Mouse (Mus musculus): Measurements from ENCODE around the gene Ovol2. TPM values are rescaled to one million over a fixed set of nuclear protein-coding genes. Genes with fewer than 3 reads are reported as not detected.

The Ovol2 gene
- not detected in 2 replicates for polyA plus RNA-seq (2014; fragmentation: Nextera tagmentation; extraction: Ambion mirVana)

DNA sequence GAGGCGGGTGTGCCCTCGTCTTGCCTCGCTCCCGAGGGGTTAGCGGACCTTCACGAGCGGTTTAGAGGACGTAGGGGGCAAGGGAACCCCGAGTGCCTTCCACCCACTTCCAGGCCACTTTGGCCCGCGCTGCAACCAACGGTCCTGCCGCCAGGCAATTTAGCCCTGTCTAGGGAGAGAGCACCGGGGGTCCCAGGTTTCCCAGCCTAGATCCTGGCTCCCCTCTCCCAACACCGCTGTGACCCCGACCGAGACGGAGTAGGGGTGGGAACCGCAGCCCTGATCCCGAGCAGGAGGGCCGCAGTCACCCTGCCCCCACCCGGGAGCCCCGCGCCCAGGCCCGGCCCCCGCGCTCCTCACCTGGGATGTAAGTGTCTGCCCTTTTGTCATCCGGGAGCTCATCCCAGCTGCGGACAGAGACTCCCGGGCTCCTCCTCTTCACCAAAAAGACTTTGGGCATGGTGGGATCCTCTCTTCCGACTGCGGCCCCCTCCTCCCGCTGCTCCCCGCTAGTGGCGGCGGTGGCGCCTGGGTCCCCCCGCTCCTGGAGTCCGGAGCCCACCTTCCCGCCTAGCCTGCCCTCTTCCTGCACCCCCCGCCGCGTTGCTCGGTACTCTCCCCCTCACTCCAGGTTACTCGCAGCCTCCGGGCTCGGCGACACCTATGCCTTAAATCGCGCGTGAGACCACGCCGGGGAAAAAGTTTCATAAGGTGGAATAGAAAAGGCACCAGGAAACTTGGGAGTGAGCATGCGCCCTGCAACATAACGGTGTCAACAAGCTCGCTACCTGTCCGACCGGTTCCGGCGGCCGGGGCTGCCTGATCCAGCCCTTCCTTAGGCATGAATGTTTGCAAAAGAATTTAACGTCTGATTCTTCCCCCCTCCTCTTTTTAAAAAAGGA is at the start of gene Ovol2:
Gene Ovol2 (minus strand): TSS at position 746 of the 902 bp plus-strand sequence.
- DNase-seq (ENCODE audit: low spot score) (no peak), ATAC-seq (ENCODE audit: low FRiP score) (peak; percentile 21; the same call in 1 of the 2 replicates)
- peak within 1 kb of the TSS; percentile 48 for H3K9ac ChIP-seq
- 0 out of 2 replicates have a peak, but pooled peaks cover 3% of the 10 kb centered on the region for H3K9me3 ChIP-seq (ENCODE audit: control insufficient read depth, low read length)
- peak within 1 kb of the TSS; percentile 95 for H3K4me2 ChIP-seq (replicated peaks)
- WGBS = under 1% methylated on average over 60 of the region's 62 CpGs
- no peak within 1 kb of the TSS for H3K27ac ChIP-seq
- H3K36me3 ChIP-seq (replicated peaks; ENCODE audit: control insufficient read depth, insufficient read depth) = no peaks in the 10 kb centered on the region
- peaks cover 89% of the 10 kb centered on the region for H3K27me3 ChIP-seq (ENCODE audit: control insufficient read depth, insufficient read depth, low read length)
- H3K4me3 ChIP-seq (replicated peaks; ENCODE audit: low read length) = peak within 1 kb of the TSS; percentile 48
- peaks cover 26% of the 10 kb centered on the region for H3K4me1 ChIP-seq (replicated peaks; ENCODE audit: control insufficient read depth, insufficient read depth, low read length)

DNA sequence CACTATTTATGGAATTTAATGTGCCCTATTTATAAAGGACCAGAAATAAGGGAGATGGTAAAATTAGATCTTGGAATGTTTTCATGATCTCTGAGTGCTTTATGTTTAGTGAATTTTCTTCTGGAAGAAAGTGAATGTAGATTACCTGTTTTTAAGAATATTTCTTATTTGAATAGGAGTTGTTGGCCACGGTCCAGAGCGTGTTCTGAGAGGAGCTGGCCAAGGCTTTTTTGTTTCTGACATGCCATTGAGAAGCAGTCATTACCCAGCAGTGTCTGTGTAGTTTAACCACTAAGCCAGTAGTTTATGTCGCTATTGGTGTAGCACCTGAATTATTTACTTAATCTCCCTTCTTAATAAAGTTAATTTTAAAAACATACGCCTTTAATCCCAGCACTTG is 49.8 kb upstream of the Ovol2 start:
- Histone ChIP-seq H3K4me2 (replicated peaks) (no peak overlapping the region), H3K36me3 (replicated peaks; ENCODE audit: control insufficient read depth, insufficient read depth) (peaks cover 91% of the 10 kb centered on the region), H3K4me3 (replicated peaks; ENCODE audit: low read length) (no peak overlapping the region), H3K27ac (no peak overlapping the region), H3K27me3 (ENCODE audit: control insufficient read depth, insufficient read depth, low read length) (no peaks in the 10 kb centered on the region), H3K9ac (no peak overlapping the region), H3K4me1 (replicated peaks; ENCODE audit: control insufficient read depth, insufficient read depth, low read length) (no peaks in the 10 kb centered on the region), H3K9me3 (ENCODE audit: control insufficient read depth, low read length) (no peaks in the 10 kb centered on the region)
- DNase-seq (ENCODE audit: low spot score) (no peak), ATAC-seq (ENCODE audit: low FRiP score) (no peak)
- WGBS = 94% methylated on average over 4 of the region's 4 CpGs

DNA sequence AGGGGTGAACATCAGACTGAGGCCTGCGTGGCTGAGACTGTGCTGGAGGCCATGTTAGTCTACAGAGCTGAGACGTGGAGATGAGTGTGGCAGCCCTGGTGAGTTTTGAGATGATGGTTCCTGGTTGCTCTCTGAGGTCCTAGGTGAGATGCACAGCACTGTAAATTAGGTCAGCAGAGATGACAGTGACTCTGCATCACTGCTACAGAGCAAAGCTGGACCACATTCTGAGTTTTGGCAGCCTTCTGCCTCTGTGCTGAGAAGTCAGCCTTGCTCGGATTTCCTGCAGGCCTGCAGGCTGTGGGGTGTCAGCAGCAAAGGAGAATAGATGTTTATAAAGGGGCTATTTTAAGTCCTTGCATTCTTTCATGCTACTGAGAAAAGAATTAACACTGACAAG is 49.3 kb upstream of the Ovol2 start:
- H3K4me2 ChIP-seq (replicated peaks) = no peak overlapping the region
- no peak for DNase-seq (ENCODE audit: low spot score)
- H3K27me3 ChIP-seq (ENCODE audit: control insufficient read depth, insufficient read depth, low read length) = no peaks in the 10 kb centered on the region
- H3K9ac ChIP-seq = no peak overlapping the region
- ATAC-seq (ENCODE audit: low FRiP score) = no peak
- H3K4me1 ChIP-seq (replicated peaks; ENCODE audit: control insufficient read depth, insufficient read depth, low read length) = no peaks in the 10 kb centered on the region
- H3K36me3 ChIP-seq (replicated peaks; ENCODE audit: control insufficient read depth, insufficient read depth) = peaks cover 91% of the 10 kb centered on the region
- WGBS = 91% methylated on average over 3 of the region's 3 CpGs
- no peak overlapping the region for H3K4me3 ChIP-seq (replicated peaks; ENCODE audit: low read length)
- no peak overlapping the region for H3K27ac ChIP-seq
- no peaks in the 10 kb centered on the region for H3K9me3 ChIP-seq (ENCODE audit: control insufficient read depth, low read length)

DNA sequence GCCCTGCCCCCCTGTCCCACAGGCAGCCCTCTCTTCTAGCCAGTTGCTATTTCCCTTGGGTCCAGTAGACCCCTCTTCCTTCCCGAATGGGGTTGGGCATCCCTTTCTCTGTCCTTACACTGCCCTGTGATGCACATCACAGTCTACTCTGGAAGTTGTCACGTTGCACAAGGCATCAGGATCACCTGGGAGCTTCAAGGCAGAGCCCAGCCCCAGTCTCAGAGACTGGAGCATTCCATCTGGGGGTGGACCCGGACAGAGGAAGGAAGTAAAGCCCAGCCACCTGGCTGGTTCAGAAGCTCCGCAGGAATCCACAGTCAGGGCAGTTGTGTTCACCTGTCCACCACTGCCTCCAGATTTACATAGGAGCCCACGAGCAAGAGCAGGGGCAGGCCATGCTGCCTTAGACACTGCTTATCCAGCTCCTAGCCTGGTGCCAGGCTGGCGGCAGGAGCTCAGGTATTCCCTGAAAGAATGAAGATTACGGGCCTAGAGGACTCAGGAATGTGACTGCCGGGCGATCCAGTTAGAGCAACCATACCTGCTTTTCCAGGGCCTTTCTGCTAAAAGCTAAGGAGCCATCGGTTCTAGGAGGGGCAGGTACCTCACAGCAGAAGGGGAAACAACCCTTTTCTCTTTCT is 43.2 kb upstream of the Ovol2 start:
- Histone ChIP-seq H3K27me3 (ENCODE audit: control insufficient read depth, insufficient read depth, low read length) (no peaks in the 10 kb centered on the region), H3K4me1 (replicated peaks; ENCODE audit: control insufficient read depth, insufficient read depth, low read length) (peaks cover 5% of the 10 kb centered on the region), H3K9me3 (ENCODE audit: control insufficient read depth, low read length) (no peaks in the 10 kb centered on the region), H3K4me3 (replicated peaks; ENCODE audit: low read length) (no peak overlapping the region), H3K4me2 (replicated peaks) (no peak overlapping the region), H3K27ac (no peak overlapping the region), H3K9ac (no peak overlapping the region), H3K36me3 (replicated peaks; ENCODE audit: control insufficient read depth, insufficient read depth) (peaks cover 83% of the 10 kb centered on the region)
- DNase-seq (ENCODE audit: low spot score) = no peak
- ATAC-seq (ENCODE audit: low FRiP score) = no peak
- WGBS = 97% methylated on average over 10 of the region's 10 CpGs

DNA sequence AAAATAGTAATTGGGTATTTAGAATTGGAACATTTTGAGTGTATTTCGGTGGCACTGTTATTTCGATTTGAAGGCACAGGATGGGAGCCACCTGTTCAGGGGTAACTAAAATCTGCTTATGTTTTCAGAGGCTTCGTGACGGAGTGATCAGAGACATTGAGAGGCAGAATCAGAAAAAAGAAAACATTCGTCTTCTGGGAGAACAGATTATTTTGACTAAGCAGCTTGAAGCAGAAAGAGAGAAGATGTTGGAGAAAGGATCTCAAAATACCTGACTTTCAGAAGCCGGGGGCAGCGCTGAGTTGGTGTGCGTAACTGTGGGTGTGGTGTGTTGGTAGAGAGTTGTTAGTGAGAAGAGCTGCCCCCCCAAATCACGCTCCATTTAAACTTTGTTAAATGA is 41.1 kb upstream of the Ovol2 start:
- H3K4me3 ChIP-seq (replicated peaks; ENCODE audit: low read length) = no peak overlapping the region
- 96% methylated on average over 9 of the region's 9 CpGs for WGBS
- H3K36me3 ChIP-seq (replicated peaks; ENCODE audit: control insufficient read depth, insufficient read depth) = peaks cover 62% of the 10 kb centered on the region
- no peaks in the 10 kb centered on the region for H3K27me3 ChIP-seq (ENCODE audit: control insufficient read depth, insufficient read depth, low read length)
- ATAC-seq (ENCODE audit: low FRiP score) = no peak
- H3K9me3 ChIP-seq (ENCODE audit: control insufficient read depth, low read length) = no peaks in the 10 kb centered on the region
- H3K4me2 ChIP-seq (replicated peaks) = no peak overlapping the region
- H3K4me1 ChIP-seq (replicated peaks; ENCODE audit: control insufficient read depth, insufficient read depth, low read length) = peaks cover 15% of the 10 kb centered on the region
- no peak overlapping the region for H3K9ac ChIP-seq
- no peak for DNase-seq (ENCODE audit: low spot score)
- no peak overlapping the region for H3K27ac ChIP-seq

DNA sequence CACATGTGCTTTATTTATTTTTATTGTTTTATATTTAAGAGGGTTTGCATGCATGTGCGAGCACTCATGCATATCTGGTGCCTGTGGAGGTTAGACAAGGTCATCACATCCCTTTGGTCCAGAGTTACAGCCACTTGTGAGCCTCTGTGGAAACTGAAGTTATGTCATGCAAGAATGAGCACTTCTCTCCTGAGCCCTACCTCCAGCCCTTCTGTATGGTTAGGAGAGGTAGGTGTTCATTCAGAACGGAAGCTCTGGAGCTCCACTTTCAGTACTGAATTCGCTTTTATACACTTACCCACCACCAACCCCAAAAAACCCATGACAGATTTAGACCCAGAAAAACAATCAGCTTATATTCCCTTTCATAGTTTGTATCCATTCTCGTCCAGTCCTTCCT is 39.6 kb upstream of the Ovol2 start:
- H3K27ac ChIP-seq = no peak overlapping the region
- H3K27me3 ChIP-seq (ENCODE audit: control insufficient read depth, insufficient read depth, low read length) = no peaks in the 10 kb centered on the region
- H3K9me3 ChIP-seq (ENCODE audit: control insufficient read depth, low read length) = no peaks in the 10 kb centered on the region
- H3K9ac ChIP-seq = no peak overlapping the region
- DNase-seq (ENCODE audit: low spot score) (no peak), ATAC-seq (ENCODE audit: low FRiP score) (no peak)
- 88% methylated on average over 4 of the region's 4 CpGs for WGBS
- H3K4me3 ChIP-seq (replicated peaks; ENCODE audit: low read length) = no peak overlapping the region
- H3K4me2 ChIP-seq (replicated peaks) = no peak overlapping the region
- peaks cover 16% of the 10 kb centered on the region for H3K4me1 ChIP-seq (replicated peaks; ENCODE audit: control insufficient read depth, insufficient read depth, low read length)
- peaks cover 47% of the 10 kb centered on the region for H3K36me3 ChIP-seq (replicated peaks; ENCODE audit: control insufficient read depth, insufficient read depth)

DNA sequence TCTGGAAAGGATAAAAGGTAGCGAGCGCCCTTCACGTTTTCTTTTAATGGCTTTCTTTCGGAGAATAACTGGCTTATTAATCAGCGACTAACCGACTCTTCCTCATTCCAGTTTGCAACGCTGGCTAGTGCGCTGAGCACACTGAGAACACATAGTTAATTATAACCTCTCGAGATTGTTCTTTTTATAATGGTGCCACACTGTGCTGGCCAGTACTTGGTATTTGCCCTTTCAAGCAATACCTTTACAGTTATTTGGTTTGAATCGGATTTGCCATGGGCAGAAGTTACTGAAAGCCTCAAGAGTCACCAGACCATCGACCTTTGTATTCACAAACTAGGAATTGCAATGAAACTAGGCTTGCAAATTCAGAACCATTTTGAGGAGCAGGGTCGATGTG is 37.6 kb upstream of the Ovol2 start:
- ATAC-seq (ENCODE audit: low FRiP score) = no peak
- Histone ChIP-seq H3K36me3 (replicated peaks; ENCODE audit: control insufficient read depth, insufficient read depth) (peaks cover 26% of the 10 kb centered on the region), H3K9ac (peak overlapping the region; percentile 79), H3K9me3 (ENCODE audit: control insufficient read depth, low read length) (no peaks in the 10 kb centered on the region), H3K4me2 (replicated peaks) (peak overlapping the region; percentile 56), H3K4me1 (replicated peaks; ENCODE audit: control insufficient read depth, insufficient read depth, low read length) (peaks cover 16% of the 10 kb centered on the region), H3K27me3 (ENCODE audit: control insufficient read depth, insufficient read depth, low read length) (no peaks in the 10 kb centered on the region), H3K27ac (peak overlapping the region; percentile 94), H3K4me3 (replicated peaks; ENCODE audit: low read length) (peak overlapping the region; percentile 89)
- WGBS = 1% methylated on average over 12 of the region's 12 CpGs
- peak; percentile 48 for DNase-seq (ENCODE audit: low spot score)

DNA sequence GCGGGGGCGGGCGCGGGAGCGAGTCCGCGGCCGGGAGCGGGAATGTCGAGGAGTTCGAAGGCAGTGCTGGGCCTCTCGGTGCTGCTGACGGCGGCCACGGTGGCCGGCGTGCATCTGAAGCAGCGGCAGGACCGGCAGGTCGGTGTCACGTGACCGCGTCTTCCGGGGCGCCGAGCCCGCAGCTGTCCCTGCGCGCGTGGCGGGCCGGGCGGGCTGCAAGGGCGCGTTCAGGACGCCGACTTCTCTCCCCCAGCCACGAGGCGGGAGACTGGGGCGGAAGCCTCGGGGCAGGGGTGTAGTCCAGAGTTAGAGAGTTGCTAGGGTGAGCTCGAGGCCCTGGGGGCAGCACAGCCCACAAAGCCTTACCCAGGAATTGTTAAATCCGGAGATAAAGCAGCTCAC is 37.1 kb upstream of the Ovol2 start:
- no peak for DNase-seq (ENCODE audit: low spot score)
- WGBS = under 1% methylated on average over 43 of the region's 43 CpGs

DNA sequence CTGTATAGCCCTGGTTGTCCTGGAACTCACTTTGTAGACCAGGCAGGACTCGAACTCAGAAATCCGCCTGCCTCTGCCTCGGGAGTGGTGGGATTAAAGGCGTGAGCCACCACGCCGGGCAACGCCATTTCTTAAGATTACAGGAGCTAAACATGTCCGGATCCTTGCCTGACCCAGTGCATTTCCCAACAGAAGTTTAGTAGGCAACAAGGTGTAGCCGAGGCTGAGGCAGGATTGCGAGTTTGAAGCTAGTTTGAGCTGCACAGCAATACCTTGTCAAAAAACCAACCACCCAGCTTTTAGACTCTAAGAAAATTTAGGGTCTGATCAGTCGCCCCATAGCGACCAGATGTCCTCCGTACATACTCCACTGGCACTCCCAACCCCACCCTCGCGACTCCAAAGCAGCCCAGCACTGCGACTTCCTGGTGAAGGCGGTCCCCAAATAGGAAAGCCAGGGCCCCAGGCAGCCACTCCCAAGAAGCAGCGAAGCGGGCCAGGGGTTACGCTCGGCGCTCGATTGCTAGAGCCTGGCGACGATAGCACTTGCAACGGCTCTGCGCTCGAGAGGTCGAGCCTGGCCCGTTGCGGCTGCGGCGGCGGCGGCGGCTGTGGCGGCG is 36.6 kb upstream of the Ovol2 start, which contains the start of the genes Kat14 and Pet117:
Gene Kat14 (plus strand): TSS at position 584 of the 620 bp plus-strand sequence.
Gene Pet117 (plus strand): TSS at position 597 of the 620 bp plus-strand sequence.
- H3K36me3 ChIP-seq (replicated peaks; ENCODE audit: control insufficient read depth, insufficient read depth) = peaks cover 16% of the 10 kb centered on the region
- peaks cover 16% of the 10 kb centered on the region for H3K4me1 ChIP-seq (replicated peaks; ENCODE audit: control insufficient read depth, insufficient read depth, low read length)
- H3K9me3 ChIP-seq (ENCODE audit: control insufficient read depth, low read length) = no peaks in the 10 kb centered on the region
- peak within 1 kb of the TSS; percentile 89 for H3K4me3 ChIP-seq (replicated peaks; ENCODE audit: low read length)
- ATAC-seq (ENCODE audit: low FRiP score) (peak; percentile 96), DNase-seq (ENCODE audit: low spot score) (peak; percentile 95)
- no peaks in the 10 kb centered on the region for H3K27me3 ChIP-seq (ENCODE audit: control insufficient read depth, insufficient read depth, low read length)
- H3K27ac ChIP-seq = peak within 1 kb of the TSS; percentile 94
- H3K9ac ChIP-seq = peak within 1 kb of the TSS; percentile 79
- 7% methylated on average over 38 of the region's 38 CpGs for WGBS
- H3K4me2 ChIP-seq (replicated peaks) = peak within 1 kb of the TSS; percentile 65

More for the DNA sequence above, 37.1 kb upstream of the Ovol2 start:
- peaks cover 22% of the 10 kb centered on the region for H3K36me3 ChIP-seq (replicated peaks; ENCODE audit: control insufficient read depth, insufficient read depth)
- no peaks in the 10 kb centered on the region for H3K9me3 ChIP-seq (ENCODE audit: control insufficient read depth, low read length)
- peak overlapping the region; percentile 94 for H3K27ac ChIP-seq
- peaks cover 16% of the 10 kb centered on the region for H3K4me1 ChIP-seq (replicated peaks; ENCODE audit: control insufficient read depth, insufficient read depth, low read length)
- H3K4me3 ChIP-seq (replicated peaks; ENCODE audit: low read length) = peak overlapping the region; percentile 89
- peak overlapping the region; percentile 79 for H3K9ac ChIP-seq
- no peaks in the 10 kb centered on the region for H3K27me3 ChIP-seq (ENCODE audit: control insufficient read depth, insufficient read depth, low read length)
- H3K4me2 ChIP-seq (replicated peaks) = peak overlapping the region; percentile 56
- ATAC-seq (ENCODE audit: low FRiP score) = peak; percentile 89
